Mouse (Mus musculus) liver, adult 2 months (tissue): ENCODE results near the gene Hdac11.

Experiments
- CTCF ChIP-seq: fragments of 200-500 bp; IDR thresholded peaks from 2 replicates; pipeline ENCODE4 v1.5.1; 2011; ENCODE audit warnings: low read depth, low read length, control low read depth
- POLR2A ChIP-seq: fragments of 200-500 bp; IDR thresholded peaks from 2 replicates; pipeline ENCODE4 v1.6.1; 2011; ENCODE audit warnings: low read length, control low read depth; ENCODE audit not compliant: insufficient read depth; ENCODE audit errors: extremely low read depth

DNA sequence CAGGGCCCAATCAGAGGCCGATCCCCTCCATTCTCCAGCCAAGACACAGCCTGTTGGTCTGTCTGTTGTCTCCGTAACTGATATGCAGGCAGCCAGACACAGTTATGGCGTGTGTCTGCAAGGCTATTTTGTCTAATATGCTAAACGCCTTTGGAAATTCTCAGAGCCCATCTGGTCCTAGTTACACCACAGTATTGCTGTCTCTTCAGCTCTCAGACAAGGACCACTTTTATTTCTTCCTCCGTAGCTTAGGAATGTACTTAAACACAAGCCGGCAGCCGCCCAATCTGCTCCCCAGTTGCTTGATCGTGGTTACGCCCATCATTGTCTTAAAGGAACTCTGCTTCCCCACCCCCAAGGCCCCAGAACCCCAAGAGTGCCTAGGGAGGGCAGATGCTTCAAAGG is 24.3 kb downstream of the Hdac11 start:
- TF ChIP-seq POLR2A (no peak), CTCF (no peak)
